Mouse (Mus musculus) cerebellum, adult 2 months (tissue): ENCODE data around the gene Pias1.

Experiments used
- CTCF ChIP-seq: fragments of 200-500 bp; IDR thresholded peaks from 2 replicates; pipeline ENCODE4 v1.5.1; 2011; ENCODE audit warnings: low read depth, mild to moderate bottlenecking, control low read depth, low read length, moderate library complexity, borderline replicate concordance; ENCODE audit not compliant: insufficient read depth
- POLR2A ChIP-seq: fragments of 200-500 bp; IDR thresholded peaks from 2 replicates; pipeline ENCODE4 v1.6.1; 2011; ENCODE audit warnings: low read length, control low read depth, borderline replicate concordance; ENCODE audit not compliant: insufficient read depth

GRCm38 (mm10) chr9:62997626-62998025 lies 9.9 kb upstream of the Pias1 start:
- TF ChIP-seq CTCF, result no peak
- no peak for TF ChIP-seq POLR2A
